Comparison of ENCODE assay signal across 36 mouse cellular contexts in genomic region chr5:137411235-137411634, GRCm38 (mm10).
"Had no signal": no experiment of that assay in that cellular context is flagged by ENCODE, and none has a peak within 500 bp of the region (broad histone marks: within the 10 kb centered on the region; RNA-seq: fewer than 3 reads in every experiment).

No protein-coding gene starts in this region.

- H3K36me3 ChIP-seq: heart, embryonic 10.5 days; heart, embryonic 12.5 days; heart, embryonic 13.5 days; heart, embryonic 15.5 days; hindbrain, embryonic 10.5 days; hindbrain, embryonic 12.5 days; hindbrain, embryonic 13.5 days; hindbrain, embryonic 15.5 days; intestine, embryonic 15.5 days; kidney, embryonic 15.5 days had no signal

- DNase-seq: heart, adult 18-20 months; heart, adult 2 months; heart, postnatal 10 days; heart, postnatal 14 days; heart, postnatal 36 days; heart, postnatal 4 days; kidney, adult 11 months; kidney, adult 18-20 months; kidney, adult 2 months; kidney, adult 8-10 months; kidney, adult 9 months; kidney, postnatal 10 days; kidney, postnatal 14 days; kidney, postnatal 25 days; kidney, postnatal 36 days; kidney, postnatal 4 days; layer of hippocampus, adult 9-11 months had no signal

- H3K27me3 ChIP-seq: heart, embryonic 12.5 days; heart, embryonic 15.5 days; hindbrain, embryonic 12.5 days; hindbrain, embryonic 13.5 days; hindbrain, embryonic 15.5 days; intestine, embryonic 15.5 days; kidney, embryonic 15.5 days had no signal

- ATAC-seq: hindbrain, embryonic 16.5 days; hindbrain, postnatal 0 days; inflammation-experienced regulatory T-cells, adult 6 months; intestine, embryonic 15.5 days; intestine, embryonic 16.5 days; intestine, postnatal 0 days had no signal

- H3K27ac ChIP-seq: heart, adult 2 months; heart, embryonic 10.5 days; heart, embryonic 13.5 days; heart, embryonic 15.5 days; hindbrain, embryonic 10.5 days; hindbrain, embryonic 12.5 days; hindbrain, embryonic 13.5 days; hindbrain, embryonic 14.5 days; hindbrain, embryonic 15.5 days; hindbrain, postnatal 0 days; intestine, embryonic 15.5 days; kidney, embryonic 15.5 days; kidney, postnatal 0 days; layer of hippocampus, adult 2 months had no signal

- H3K4me3 ChIP-seq: heart, adult 2 months; heart, embryonic 10.5 days; heart, embryonic 12.5 days; heart, embryonic 13.5 days; heart, embryonic 15.5 days; hindbrain, embryonic 10.5 days; hindbrain, embryonic 12.5 days; hindbrain, embryonic 13.5 days; hindbrain, embryonic 15.5 days; intestine, embryonic 15.5 days; kidney, embryonic 15.5 days; layer of hippocampus, adult 2 months had no signal

- H3K4me2 ChIP-seq: heart, embryonic 11.5 days; heart, embryonic 12.5 days; heart, embryonic 13.5 days; heart, embryonic 15.5 days; hindbrain, embryonic 12.5 days; hindbrain, embryonic 13.5 days; hindbrain, embryonic 14.5 days; hindbrain, embryonic 15.5 days; intestine, embryonic 15.5 days; kidney, embryonic 15.5 days had no signal

- H3K9me3 ChIP-seq: heart, embryonic 10.5 days; heart, embryonic 12.5 days; heart, embryonic 13.5 days; heart, embryonic 15.5 days; hindbrain, embryonic 10.5 days; hindbrain, embryonic 12.5 days; hindbrain, embryonic 13.5 days; hindbrain, embryonic 15.5 days; intestine, embryonic 15.5 days; kidney, embryonic 15.5 days had no signal

- H3K9ac ChIP-seq: heart, embryonic 12.5 days; heart, embryonic 13.5 days; heart, embryonic 15.5 days; hindbrain, embryonic 12.5 days; hindbrain, embryonic 13.5 days; hindbrain, embryonic 14.5 days; hindbrain, embryonic 15.5 days; intestine, embryonic 15.5 days; kidney, embryonic 15.5 days had no signal
